Mouse (Mus musculus) stomach, embryonic 16.5 days (tissue): ENCODE results near the gene Grasp. TPM values are rescaled to one million over a fixed set of nuclear protein-coding genes. Genes with fewer than 3 reads are reported as not detected.
A peak's percentile ranks its signal among the peaks of the same experiment; 100 is the strongest.

ENCODE experiments used
- ATAC-seq: fragments of 200-750 bp; cut with Nextera tagmentation; 2 replicates; pipeline ENCODE4 v1.8.0; 2017; ENCODE audit warnings: moderate number of reproducible peaks, moderate TSS enrichment; ENCODE audit not compliant: insufficient read depth, low FRiP score
- H3K27ac ChIP-seq: fragments of 300-500 bp; sonication (generic); 2 replicates; pipeline ENCODE4 v1.5.1; 2014; ENCODE audit warnings: low read length
- H3K27me3 ChIP-seq: fragments of 300-500 bp; sonication (generic); 2 replicates; pipeline ENCODE4 v1.6.1; 2014; ENCODE audit warnings: low read length, control low read depth, mixed read lengths; ENCODE audit not compliant: control insufficient read depth, insufficient read depth
- H3K36me3 ChIP-seq: fragments of 300-500 bp; sonication (generic); 2 replicates; pipeline ENCODE4 v1.6.1; 2014; ENCODE audit warnings: low read length; ENCODE audit not compliant: control insufficient read depth, insufficient read depth
- H3K4me1 ChIP-seq: fragments of 300-500 bp; sonication (generic); 2 replicates; pipeline ENCODE4 v1.6.1; 2014; ENCODE audit warnings: low read length, control low read depth, mixed read lengths; ENCODE audit not compliant: control insufficient read depth, insufficient read depth
- H3K4me2 ChIP-seq: fragments of 300-500 bp; sonication (generic); 2 replicates; pipeline ENCODE4 v1.6.1; 2014; ENCODE audit warnings: low read depth, low read length, mixed read lengths
- H3K4me3 ChIP-seq: fragments of 300-500 bp; sonication (generic); replicated peaks from 2 replicates; pipeline ENCODE4 v1.5.1; 2014; ENCODE audit warnings: mild to moderate bottlenecking, low read length
- H3K9ac ChIP-seq: fragments of 300-500 bp; sonication (generic); 2 replicates; pipeline ENCODE4 v1.6.1; 2014; ENCODE audit warnings: low read length
- H3K9me3 ChIP-seq: fragments of 300-500 bp; sonication (generic); replicated peaks from 2 replicates; pipeline ENCODE4 v1.6.1; 2016; ENCODE audit warnings: low read length, control low read depth; ENCODE audit not compliant: control insufficient read depth
- WGBS: fragments of 180-500 bp; shearing (Covaris S2); extraction: QIAGEN DNeasy Blood & Tissue Kit; methylation state at CpG from one replicate; pipeline ENCODE4 v1.1.7; 2014; 5-methylcytosine and 5-hydroxymethylcytosine counted together
- polyA plus RNA-seq: library from polyadenylated mRNA; unstranded; fragments of >200 nt; fragmentation: Nextera tagmentation; extraction: Ambion mirVana; gene quantifications from 2 replicates; pipeline ENCODE4 v1.2.1, GENCODE M21; 2015

Gene Grasp
- polyA plus RNA-seq, 1 experiment from 2014 or later = 2.1 TPM

GRCm38 (mm10) chr15:101235728-101236327, 11.8 kb downstream of the Grasp start:
- peak overlapping the region; percentile 19 for H3K4me3 ChIP-seq
- H3K27me3 ChIP-seq = peaks cover 3% of the 10 kb centered on the region; the same call in 1 of the 2 replicates
- H3K4me1 ChIP-seq = peaks cover 55% of the 10 kb centered on the region
- peak overlapping the region; percentile 46 for H3K9ac ChIP-seq
- WGBS = 13% methylated on average over 12 of the region's 12 CpGs
- peak overlapping the region; percentile 42 for H3K4me2 ChIP-seq
- H3K36me3 ChIP-seq = peaks cover 6% of the 10 kb centered on the region
- H3K27ac ChIP-seq = peak overlapping the region; percentile 88
- H3K9me3 ChIP-seq = no peaks in the 10 kb centered on the region
- peak; percentile 46 for ATAC-seq

- no peak overlapping the region; the same call in 1 of the 2 replicates for H3K27ac ChIP-seq
- no peak for ATAC-seq
- WGBS = 12% methylated on average over 3 of the region's 3 CpGs
Measured at GRCm38 (mm10) chr15:101236878-101237277, 12.9 kb downstream of the Grasp start.

DNA sequence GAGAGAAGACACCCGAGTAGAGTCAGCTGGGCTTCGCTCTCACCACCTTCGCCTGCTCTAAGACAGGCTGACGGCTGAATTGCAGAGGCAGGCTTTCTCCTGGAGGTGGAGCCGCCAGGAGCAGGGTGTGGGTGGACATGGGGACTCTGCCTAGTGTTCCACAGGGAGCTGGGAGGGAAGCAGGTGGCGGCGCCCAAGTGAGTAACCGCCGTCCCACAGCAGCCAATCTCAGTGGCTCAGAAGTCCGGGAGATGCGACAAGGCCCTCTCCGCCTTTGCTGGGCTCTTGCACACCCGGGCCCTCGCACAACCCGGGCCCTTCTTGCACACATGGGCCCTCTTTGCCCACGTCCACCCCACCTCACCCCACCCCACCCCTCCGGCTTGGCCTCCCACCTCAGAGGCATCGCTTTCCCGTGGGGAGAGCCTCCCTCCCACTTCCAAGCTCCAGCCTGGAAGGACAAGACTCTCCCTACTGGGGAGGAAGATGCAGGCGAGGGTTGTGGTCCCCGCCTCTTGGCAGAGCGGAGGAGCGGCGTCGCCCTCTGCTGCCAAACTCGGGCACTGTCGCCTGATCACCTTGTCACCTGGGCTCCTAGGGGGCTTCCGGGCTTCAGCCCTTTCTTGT, 15.0 kb downstream of the Grasp start:
- WGBS = 7% methylated on average over 28 of the region's 28 CpGs
- no peak overlapping the region; the same call in 1 of the 2 replicates for H3K27ac ChIP-seq

More at GRCm38 (mm10) chr15:101236878-101237277, 12.9 kb downstream of the Grasp start:
- H3K9me3 ChIP-seq = no peaks in the 10 kb centered on the region
- H3K9ac ChIP-seq = no peak overlapping the region
- peaks cover 3% of the 10 kb centered on the region; the same call in 1 of the 2 replicates for H3K27me3 ChIP-seq
- H3K4me1 ChIP-seq = peaks cover 59% of the 10 kb centered on the region
- no peak overlapping the region for H3K4me2 ChIP-seq
- H3K4me3 ChIP-seq = no peak overlapping the region
- no peaks in the 10 kb centered on the region for H3K36me3 ChIP-seq

DNA sequence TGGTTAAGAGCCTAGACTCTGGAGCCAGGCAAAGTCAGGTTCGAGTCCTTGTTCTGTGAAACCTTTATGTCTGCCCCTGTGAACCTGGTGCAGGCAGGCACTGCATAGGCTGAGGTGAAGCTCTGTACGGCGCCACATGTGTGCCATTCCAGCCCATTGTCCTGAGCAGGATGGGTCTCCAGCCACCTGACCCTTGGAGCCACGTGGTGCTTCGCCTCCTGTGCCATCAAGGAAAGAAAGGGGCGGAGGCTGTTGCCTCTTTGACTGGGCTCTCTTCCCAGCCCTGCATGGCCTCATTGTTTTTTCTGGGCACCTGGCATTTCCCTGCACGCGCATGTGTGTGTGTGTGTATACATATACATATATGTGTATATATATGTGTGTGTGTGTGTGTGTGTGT, 15.8 kb downstream of the Grasp start:
- ATAC-seq = no peak
- H3K36me3 ChIP-seq = no peaks in the 10 kb centered on the region
- H3K4me3 ChIP-seq = no peak overlapping the region
- no peak overlapping the region for H3K4me2 ChIP-seq
- 0 out of 2 replicates have a peak overlapping the region, but pooled peaks have one; percentile 11 for H3K9ac ChIP-seq
- H3K9me3 ChIP-seq = no peaks in the 10 kb centered on the region
- H3K27ac ChIP-seq = no peak overlapping the region
- peaks cover 3% of the 10 kb centered on the region; the same call in 1 of the 2 replicates for H3K27me3 ChIP-seq
- peaks cover 38% of the 10 kb centered on the region for H3K4me1 ChIP-seq
- 73% methylated on average over 8 of the region's 8 CpGs for WGBS

More for the DNA sequence above, 15.0 kb downstream of the Grasp start:
- peak overlapping the region; percentile 34 for H3K4me3 ChIP-seq
- peak overlapping the region; percentile 64 for H3K4me2 ChIP-seq
- peak overlapping the region; percentile 65 for H3K9ac ChIP-seq
- no peaks in the 10 kb centered on the region for H3K9me3 ChIP-seq
- peaks cover 42% of the 10 kb centered on the region for H3K4me1 ChIP-seq
- no peaks in the 10 kb centered on the region for H3K36me3 ChIP-seq
- ATAC-seq = peak; percentile 16; the same call in 1 of the 2 replicates
- peaks cover 3% of the 10 kb centered on the region; the same call in 1 of the 2 replicates for H3K27me3 ChIP-seq

GRCm38 (mm10) chr15:101240799-101241204, 16.8 kb downstream of the Grasp start:
- 1% methylated on average over 10 of the region's 10 CpGs for WGBS
- peaks cover 3% of the 10 kb centered on the region; the same call in 1 of the 2 replicates for H3K27me3 ChIP-seq
- H3K36me3 ChIP-seq = no peaks in the 10 kb centered on the region
- peak overlapping the region; percentile 58 for H3K4me2 ChIP-seq
- H3K9me3 ChIP-seq = no peaks in the 10 kb centered on the region
- peaks cover 33% of the 10 kb centered on the region for H3K4me1 ChIP-seq
- peak overlapping the region; percentile 78 for H3K27ac ChIP-seq
- H3K4me3 ChIP-seq = peak overlapping the region; percentile 31
- ATAC-seq = peak; percentile 63
- H3K9ac ChIP-seq = peak overlapping the region; percentile 56

DNA sequence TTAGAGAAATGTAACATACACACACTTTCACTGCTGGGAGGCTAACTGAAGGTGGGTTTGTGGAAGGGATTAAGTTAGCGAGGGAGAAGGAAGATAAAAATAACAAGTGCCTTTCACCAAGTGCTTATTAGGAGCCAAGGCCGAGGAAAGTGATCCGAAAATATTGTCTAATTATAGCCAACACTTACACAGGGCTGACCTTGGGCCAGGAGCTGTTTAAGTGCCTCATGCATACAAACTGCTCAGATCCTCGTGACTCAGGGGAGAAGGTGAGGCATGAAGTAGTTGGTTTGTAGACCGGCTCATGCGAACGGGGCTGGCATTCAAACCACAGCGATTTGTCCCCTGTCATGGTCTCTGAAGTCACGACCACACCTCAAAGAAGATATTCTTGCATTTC, 17.2 kb downstream of the Grasp start:
- peak overlapping the region; percentile 56 for H3K9ac ChIP-seq
- ATAC-seq = no peak
- peak overlapping the region; percentile 31 for H3K4me3 ChIP-seq
- H3K4me1 ChIP-seq = peaks cover 32% of the 10 kb centered on the region
- peak overlapping the region; percentile 58 for H3K4me2 ChIP-seq
- peaks cover 3% of the 10 kb centered on the region; the same call in 1 of the 2 replicates for H3K27me3 ChIP-seq
- H3K9me3 ChIP-seq = no peaks in the 10 kb centered on the region
- H3K27ac ChIP-seq = peak overlapping the region; percentile 78
- no peaks in the 10 kb centered on the region for H3K36me3 ChIP-seq
- 34% methylated on average over 9 of the region's 9 CpGs for WGBS

- WGBS = 56% methylated on average over 9 of the region's 9 CpGs
- Histone ChIP-seq H3K27me3 (peaks cover 3% of the 10 kb centered on the region; the same call in 1 of the 2 replicates), H3K4me2 (no peak overlapping the region), H3K27ac (peak overlapping the region; percentile 78), H3K9ac (peak overlapping the region; percentile 56; the same call in 1 of the 2 replicates), H3K9me3 (no peaks in the 10 kb centered on the region), H3K4me1 (peaks cover 27% of the 10 kb centered on the region), H3K36me3 (no peaks in the 10 kb centered on the region), H3K4me3 (no peak overlapping the region)
- no peak for ATAC-seq
Measured at GRCm38 (mm10) chr15:101241853-101242252, 17.9 kb downstream of the Grasp start.

DNA sequence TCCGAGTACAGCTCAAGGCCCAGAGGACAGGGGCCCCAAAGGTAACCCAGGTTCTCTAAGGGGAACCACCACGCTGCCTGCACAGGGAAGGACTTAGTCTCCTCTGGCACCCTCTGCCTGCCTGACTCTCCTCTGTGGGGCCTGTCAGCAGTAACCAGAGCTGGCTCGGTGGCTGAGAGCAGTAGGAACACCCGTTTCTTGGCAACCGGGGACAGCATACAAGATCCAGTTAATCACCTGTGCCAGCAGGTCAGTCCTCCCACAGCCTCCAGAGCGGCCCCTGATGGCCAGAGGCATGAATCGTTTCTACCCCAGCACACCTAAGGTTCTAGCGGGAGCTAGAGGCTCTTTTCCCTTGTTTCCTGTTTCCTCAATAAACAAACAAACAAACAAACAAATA, 18.7 kb downstream of the Grasp start:
- no peak overlapping the region for H3K4me3 ChIP-seq
- peaks cover 28% of the 10 kb centered on the region for H3K4me1 ChIP-seq
- peak overlapping the region; percentile 48 for H3K9ac ChIP-seq
- H3K27ac ChIP-seq = peak overlapping the region; percentile 78
- no peak overlapping the region for H3K4me2 ChIP-seq
- no peaks in the 10 kb centered on the region for H3K36me3 ChIP-seq
- ATAC-seq = no peak
- no peaks in the 10 kb centered on the region for H3K9me3 ChIP-seq
- peaks cover 3% of the 10 kb centered on the region; the same call in 1 of the 2 replicates for H3K27me3 ChIP-seq
- 18% methylated on average over 8 of the region's 8 CpGs for WGBS

DNA sequence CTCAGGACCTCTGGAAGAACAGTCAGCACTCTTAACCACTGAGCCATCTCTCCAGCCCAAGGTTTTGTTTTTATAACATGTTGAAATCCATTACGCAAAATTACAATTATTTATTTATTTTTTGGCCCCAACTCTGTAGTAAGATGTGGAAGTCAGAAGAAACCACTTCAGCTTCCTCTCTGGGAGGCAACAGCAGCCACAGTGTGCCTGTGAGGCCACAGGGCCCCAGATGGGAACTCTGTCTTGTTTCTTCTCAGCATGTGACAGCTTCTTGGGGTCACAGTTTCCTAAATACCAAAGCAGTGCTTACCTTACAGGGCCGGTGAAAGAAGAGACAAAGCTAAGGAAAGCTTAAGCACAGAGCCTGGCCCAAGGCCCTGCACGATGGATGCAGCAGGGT, 20.0 kb downstream of the Grasp start:
- Histone ChIP-seq H3K9me3 (no peaks in the 10 kb centered on the region), H3K4me3 (no peak overlapping the region), H3K27me3 (no peaks in the 10 kb centered on the region), H3K4me2 (no peak overlapping the region), H3K27ac (no peak overlapping the region), H3K9ac (no peak overlapping the region), H3K4me1 (peaks cover 31% of the 10 kb centered on the region), H3K36me3 (no peaks in the 10 kb centered on the region)
- no peak for ATAC-seq
- WGBS = 66% methylated on average over 3 of the region's 3 CpGs
